Mouse (Mus musculus): Measurements from ENCODE around the gene Myo1c. TPM values are rescaled to one million over a fixed set of nuclear protein-coding genes. Genes with fewer than 3 reads are reported as not detected.
A peak's percentile ranks its signal among the peaks of the same experiment; 100 is the strongest.

The Myo1c gene
- total RNA-seq (2022): 10 to 100 TPM; 84.0 to 98.9 (median 92.7) TPM

DNA sequence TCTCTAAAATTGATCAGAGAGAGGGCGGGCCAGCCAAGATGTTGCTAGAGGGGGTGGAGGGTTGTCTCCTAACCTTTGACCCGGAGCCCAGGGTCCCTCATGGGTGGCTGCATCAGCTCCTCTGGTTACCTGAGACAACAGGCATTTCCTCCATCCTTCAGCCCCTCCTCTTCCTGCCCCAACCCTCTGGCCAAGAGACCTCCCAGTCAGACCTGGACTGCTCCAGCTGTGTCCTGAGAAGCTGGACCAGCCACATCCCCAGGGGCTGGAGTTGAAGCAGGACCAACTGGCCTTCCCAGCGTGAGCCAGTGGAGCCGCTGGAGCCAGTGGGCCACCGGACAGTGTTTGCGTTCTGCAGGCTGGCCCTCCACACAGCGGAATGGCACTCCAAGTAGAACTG, at the start of gene Myo1c:
TSS of gene Myo1c (plus strand) at position 194 of the 400 bp plus-strand sequence.
- peak; percentile 81 for DNase-seq (ENCODE audit: low spot score)

DNA sequence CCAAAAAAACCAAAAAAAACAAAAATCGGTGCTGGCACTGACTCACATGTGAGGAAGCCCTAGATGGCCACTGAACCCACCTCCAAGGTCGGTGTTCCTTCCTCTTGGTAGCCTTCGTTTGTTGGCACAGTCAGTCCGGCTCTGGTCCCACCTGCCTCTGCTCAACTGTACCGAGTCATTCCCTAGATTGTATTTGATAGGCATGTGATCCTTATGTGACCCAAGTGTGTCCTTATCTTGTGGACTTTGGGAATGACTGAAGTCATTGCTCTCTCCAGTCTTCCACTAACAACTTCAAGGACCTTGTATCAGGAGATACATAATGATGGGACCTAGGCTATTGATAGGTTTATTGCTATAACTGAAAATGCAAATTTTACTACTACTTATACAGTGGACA, 45.5 kb upstream of the Myo1c start:
- DNase-seq (ENCODE audit: low spot score): no peak

DNA sequence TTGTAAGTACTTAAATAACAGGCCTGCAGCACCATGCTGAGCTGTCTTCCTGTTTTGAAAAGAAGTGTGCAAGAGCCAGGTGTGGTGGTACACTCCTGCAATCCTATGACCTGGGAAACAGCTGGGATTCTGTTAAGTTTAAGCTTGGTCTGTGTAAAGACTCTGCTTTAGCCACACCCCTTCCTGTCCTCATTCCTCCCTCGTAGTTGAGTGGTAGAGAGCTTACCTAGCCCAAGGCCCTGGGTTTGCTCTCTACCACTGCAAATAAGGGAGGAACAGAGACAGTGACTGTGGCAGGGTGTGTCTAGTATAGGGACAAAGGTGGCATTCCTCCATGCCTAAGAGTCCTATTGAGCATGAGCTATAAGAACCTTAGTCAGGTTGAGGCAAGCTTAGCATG, 45.0 kb upstream of the Myo1c start:
- DNase-seq (ENCODE audit: low spot score): no peak

DNA sequence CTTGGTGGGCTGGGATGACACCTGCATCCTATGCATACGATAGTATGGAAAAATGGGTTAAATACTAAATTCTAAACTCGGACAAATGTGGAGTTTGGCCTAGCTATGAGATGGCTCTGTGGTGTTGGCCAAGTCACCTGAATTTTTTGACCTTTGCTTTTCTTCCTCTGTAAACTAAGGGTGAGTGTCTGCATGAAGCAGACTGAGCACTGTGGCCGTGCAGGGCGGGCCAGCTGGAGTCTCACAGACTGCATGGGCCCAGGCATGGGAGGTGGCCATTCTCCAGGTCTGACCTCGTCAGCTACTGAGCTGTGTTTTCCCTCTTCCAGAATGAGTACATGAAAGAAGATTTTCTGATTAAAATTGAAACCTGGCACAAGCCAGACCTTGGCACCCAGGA, 41.5 kb upstream of the Myo1c start:
- DNase-seq (ENCODE audit: low spot score): no peak

DNA sequence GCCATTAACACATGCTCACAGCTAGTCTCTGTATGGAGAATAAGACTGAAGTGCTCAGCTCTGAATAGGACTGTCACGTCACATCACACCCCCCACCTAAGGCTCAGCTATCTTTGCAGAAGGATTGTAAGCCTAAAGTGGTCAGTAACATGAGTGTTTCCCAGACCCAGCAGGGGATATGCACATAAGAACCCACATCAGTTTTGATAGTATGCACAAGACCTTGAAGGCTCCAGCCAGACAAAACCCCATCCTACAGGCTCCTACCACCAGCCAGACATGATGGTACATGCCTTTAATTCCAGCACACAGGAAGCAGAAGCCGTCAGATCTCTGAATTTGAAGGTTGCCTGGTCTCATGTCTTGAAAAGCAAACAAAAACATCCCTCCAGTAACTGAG, 40.3 kb upstream of the Myo1c start:
- no peak for DNase-seq (ENCODE audit: low spot score)

DNA sequence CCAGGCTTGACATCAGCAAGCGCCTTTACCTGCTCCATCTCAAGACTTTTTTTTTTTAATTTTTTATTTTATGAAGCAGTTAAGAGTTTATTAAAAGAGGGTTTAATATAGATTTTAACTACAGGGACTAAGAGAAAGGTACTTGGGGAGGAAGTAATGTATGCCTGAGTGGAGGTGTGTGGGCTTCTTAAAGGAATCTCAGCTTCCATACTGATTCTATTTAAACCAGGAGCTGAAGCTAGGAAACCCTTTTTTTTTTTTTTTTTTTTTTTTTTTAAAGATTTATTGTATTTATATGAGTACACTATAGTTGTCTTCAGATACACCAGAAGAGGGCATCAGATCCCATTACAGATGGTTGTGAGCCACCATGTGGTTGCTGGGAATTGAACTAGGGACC, 35.5 kb upstream of the Myo1c start:
- DNase-seq (ENCODE audit: low spot score): no peak

DNA sequence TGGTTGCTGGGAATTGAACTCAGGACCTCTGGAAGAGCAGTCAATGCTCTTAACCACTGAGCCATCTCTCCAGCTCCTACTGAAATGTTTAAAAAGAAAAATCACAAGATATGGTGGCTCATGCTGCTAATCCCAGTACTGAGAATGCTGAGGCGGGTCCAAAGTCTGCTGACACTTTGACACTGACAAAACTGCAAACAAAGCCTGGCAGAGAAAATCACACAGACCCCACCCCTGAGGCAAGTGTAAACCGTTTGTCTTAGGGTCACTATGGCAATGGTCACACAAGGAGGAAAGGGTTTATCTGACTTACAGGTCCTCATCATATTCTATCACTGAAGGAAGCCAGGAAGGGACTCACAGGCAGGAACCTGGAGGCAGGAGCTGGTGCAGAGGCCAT, 34.7 kb upstream of the Myo1c start:
- DNase-seq (ENCODE audit: low spot score): no peak

DNA sequence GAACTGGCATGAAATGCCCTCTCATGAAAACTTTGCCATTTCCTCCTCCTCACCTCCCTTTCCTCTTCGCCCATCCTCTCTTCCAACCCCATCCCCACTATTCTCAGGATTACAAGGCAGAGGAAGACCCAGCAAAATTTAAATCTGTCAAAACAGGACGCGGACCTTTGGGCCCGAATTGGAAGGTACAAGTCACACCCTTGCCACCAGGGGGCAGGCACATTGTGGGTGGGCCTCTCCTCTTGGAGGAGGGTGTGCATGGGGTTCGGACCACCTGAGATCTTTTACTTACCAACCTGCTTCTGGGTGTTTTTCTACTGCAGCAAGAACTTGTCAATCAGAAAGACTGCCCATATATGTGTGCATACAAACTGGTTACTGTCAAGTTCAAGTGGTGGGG, 31.2 kb upstream of the Myo1c start:
- DNase-seq (ENCODE audit: low spot score): no peak

DNA sequence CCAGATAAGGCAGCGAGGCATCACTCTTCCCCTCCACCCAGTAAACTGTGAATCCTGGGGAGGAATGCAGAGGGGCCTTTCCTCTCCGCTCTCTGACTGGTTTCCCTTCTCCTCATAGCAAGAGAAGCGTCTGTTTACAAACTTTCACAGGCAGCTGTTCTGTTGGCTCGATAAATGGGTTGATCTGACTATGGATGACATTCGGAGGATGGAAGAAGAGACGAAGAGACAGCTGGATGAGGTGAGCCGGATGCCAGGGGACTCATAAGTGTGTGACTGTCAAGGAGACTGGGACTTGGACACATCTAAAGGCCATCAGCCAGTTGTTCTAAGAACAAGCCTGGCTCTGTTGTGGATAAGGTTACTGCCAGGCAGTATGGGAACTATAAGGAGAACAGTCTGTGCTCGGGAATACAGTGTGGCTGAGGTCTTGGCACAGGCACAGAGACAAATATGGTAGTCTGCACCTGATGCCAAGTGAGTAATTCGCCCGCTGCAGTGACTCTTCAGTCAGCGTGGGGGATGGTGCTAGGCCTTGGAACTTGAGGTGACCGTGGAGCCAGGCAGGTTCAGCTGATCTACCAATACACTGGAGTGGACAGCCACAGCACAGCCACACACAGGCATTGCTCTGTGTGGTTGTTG, 30.0 kb upstream of the Myo1c start:
- DNase-seq (ENCODE audit: low spot score): peak; percentile 67

DNA sequence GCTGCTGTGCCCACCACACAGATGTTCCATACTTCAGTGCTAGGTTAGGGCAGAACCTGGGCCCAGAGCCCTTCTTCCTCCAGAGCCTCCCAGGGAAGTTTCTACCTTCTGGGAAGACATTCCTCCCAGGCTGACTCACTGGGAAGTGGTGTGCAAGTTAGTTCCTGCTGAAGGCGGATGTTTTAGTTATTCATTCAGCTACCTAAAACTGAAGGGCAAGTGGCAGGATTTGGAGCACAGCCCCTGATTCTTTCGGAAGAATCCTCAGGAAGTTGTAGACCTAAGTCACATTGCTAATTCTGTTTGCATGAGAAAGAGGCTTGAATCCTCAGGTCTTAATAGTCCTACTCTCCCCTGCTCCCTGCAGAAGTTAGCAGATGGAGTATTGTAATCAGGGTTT, 28.9 kb upstream of the Myo1c start:
- no peak for DNase-seq (ENCODE audit: low spot score)

DNA sequence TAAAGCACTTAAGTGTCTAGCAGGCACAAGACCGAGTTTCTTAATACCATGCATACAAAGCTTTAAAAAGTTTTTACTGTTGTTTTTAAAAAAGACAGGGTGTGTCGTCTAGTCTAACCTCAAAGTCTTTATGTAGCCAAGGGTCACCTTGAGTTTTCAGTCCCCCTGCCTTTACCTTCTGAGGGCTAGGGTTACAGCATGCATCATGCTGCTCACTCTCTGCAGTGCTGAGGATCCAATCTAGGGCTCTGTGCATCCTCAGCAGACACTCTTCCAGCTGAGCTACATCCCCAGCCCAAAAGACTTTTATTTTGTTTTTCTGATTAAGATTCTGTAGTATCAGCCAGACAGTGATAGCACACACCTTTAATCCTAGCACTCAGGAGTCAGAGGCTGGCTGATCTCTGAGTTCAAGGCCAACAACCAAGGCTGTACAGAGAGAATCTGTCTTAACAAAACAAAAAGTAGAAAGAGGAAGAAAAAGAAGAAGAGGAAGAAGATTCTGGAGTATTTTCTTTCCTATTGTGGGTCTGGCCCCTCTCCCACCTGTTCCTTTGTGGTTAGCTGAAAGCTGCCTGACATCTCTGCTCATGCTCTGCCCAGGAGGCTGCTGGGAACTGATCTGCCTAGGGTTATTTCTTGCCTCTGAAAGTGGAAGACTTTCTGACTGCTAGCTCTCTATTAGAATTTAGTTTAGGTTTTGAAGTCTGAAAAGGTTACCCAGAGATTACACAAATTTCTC, 27.5 kb upstream of the Myo1c start:
- no peak for DNase-seq (ENCODE audit: low spot score)

DNA sequence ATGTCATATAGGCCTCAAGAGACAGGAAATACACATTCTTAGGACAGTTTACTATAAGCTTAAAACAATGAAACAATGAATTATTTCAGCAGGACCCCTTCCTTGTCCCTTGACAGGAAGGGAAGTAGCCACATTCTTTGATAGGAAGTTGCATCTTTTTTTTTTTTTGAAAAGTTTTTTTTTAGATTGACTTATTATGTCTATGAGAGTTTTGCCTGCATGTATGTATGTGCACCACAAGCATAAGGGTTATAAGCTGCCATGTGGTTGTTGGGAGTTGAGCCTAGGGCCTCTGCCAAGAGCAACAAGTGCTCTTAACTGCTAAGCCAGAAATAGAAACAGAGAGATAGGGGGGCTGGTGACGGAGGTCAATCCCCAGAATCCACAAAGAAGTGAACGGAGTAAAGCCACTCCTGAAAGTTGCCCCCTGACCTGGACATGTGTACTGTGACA, 26.2 kb upstream of the Myo1c start:
- DNase-seq (ENCODE audit: low spot score): peak; percentile 48

DNA sequence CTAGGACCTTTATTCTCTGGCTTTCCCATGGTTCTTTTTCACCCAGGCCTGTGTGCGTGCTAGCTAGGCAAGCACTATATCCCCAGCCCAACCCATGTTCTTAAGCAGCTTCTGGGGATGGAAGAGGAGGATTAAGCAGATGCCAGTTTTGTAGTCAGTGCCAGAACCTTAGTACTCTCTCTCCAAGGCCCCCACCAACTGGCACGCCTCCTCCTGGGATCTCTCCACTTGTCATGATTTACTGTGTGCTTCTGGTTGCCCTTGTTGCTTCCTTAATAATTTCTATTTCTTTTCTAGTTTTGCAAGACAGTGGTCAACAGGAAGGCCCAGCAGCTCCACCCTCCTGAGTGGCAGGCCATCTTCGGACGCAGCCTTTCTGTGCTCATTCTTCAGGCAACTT, 24.5 kb upstream of the Myo1c start:
- no peak for DNase-seq (ENCODE audit: low spot score)

DNA sequence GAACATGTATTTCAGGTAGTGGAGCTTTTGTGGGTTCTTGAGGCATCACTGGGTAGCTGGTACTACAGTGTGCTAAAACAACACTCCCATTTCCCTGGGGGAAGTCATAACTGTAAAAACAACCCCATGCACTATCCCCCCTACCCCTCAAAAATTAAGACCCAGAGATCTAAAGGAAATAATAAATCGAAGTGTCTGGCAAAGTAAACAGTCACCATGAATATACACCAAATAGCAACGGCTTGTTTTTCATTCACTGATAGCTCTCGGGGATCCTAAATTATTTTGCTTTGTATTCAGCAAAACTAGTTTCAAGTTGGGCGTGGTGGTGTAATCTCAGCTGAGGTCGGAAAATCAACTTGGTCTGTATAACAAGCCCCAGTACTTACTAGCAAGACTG, 20.2 kb upstream of the Myo1c start:
- no peak for DNase-seq (ENCODE audit: low spot score)

DNA sequence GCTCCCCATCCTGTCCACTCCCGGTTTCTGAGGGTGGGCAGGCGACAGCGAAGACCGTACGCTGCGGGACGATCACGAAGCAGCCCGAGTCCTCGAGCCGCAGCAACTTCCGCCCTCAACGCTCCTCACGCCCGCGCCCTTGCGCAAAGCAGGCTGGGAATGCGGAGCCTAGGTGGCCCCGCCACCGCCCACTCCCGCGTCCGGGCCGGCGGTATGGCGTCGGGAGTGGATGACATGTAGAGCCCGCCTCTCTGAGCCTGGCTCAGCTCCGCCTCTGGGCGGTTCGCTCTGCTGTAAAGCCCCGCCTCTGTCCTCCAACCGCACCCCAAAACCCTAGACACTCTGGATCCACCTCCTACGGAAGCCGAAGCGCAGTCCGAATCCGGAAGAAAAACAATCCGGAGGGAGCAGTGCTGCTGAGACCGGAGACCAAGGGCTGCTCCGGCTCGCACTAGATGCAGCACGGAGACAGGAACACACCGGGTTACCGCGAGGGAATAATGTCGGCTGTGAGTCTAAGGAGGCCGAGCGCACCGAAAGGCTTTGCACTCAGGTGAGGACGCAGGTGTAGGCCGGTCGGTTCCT, 19.6 kb upstream of the Myo1c start, which contains the start of gene Inpp5k:
TSS of gene Inpp5k (plus strand) at position 344 of the 585 bp plus-strand sequence.
- DNase-seq (ENCODE audit: low spot score): peak; percentile 99

DNA sequence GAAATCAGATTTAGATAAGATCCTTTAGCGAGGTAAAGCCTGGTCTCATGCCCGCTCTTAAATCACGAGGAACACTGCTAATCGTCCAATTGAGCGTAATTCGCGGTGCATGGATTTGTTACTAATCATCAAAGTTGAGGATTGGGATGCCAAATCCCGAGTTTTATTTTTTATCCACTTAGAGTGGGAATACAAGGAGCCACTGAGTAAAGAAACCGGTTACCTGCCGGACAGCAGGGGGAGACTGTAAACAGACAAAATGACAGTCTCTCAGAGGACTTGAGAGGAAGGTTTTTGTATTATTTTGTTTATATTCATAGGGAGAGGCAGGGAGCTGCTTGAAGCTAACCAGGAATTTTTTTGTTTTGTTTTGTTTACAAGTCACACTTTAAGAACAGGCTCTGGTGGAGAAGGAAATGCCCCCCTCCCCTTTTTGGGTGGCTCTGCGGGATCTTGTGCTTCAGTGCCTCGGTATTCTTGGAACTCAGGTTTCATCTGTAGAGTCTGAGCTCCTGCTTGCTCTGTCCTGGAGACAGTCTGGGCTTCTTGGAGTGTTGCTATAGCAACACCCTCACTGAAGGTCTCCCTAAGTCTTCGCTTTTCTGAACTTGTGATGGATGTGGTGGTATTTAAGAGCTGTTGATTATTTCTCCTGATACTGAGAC, 18.6 kb upstream of the Myo1c start:
- DNase-seq (ENCODE audit: low spot score): no peak

DNA sequence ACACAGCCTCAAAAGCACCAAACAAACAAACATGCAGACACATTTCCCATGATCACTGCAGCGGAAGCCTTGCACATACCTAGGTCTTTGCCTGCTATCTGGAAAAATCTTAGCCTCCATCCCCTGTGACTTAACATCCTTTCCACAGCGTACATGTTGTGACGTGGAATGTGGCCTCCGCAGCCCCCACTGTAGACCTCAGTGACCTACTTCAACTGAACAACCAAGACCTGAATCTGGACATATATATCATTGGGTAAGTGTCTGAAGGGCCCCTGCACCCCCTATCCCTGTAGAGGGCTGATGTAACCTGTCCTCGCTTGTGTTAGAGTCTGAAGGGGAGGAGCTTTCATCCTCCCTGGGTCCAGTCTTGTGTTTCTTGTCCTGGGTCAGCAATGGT, 17.4 kb upstream of the Myo1c start:
- DNase-seq (ENCODE audit: low spot score): no peak

DNA sequence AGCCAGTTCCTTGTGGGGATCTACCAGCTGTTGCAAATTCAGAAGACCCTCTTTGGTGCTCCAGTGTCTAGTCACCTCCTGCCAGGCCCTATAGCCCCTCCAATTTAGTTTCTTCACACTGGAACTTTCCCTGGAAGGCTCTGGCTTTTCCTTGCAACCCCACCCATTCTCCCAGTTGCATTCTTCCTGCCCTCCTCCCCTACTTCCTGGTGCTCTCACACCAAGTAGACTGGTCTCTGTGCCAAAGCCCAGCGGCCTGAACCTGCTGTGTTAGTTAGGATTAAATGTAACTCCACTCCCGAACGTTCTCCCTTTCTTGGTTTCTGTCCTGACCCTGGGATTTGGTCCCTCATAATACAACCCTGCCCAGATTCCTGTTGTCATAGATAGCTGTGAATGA, 15.5 kb upstream of the Myo1c start:
- DNase-seq (ENCODE audit: low spot score): no peak

DNA sequence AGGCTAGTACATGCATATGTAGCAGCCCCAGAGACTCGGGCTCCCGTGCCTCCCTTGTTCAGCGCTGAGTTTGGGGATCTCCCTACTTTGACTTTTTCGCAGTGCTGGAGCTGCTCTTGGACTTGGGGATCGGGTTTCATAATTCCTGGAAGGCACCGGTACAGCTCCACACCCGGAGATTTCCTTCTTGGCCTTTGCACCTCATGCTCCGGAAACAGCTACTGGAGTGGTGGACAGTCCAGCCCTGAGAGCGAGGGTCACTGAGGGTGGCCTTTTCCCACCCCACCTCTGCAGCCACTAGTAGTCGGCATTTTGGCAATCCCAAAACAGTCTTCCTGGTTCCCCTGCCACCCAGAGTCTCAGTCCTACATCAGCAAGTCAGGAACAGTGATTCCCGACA, 15.0 kb upstream of the Myo1c start:
- peak; percentile 60 for DNase-seq (ENCODE audit: low spot score)

DNA sequence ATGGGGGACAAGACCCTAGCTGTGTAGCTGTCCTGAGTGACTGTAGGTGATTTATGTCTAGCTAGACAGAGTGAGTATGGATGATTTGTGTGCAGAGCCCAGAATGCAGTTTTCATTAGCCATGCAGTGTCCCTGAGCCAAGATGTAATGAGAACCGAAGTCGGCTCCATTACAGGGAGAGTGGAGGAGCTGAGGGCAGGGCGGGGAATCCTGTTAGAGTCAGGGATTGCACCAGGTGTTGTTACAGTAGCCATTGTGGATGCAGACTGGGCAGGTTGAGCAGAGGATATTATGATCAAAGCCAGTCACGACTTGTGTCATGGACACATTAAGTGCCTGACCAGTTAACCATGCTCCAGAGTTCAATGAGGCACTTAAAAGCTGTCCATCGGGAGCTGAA, 7.0 kb upstream of the Myo1c start:
- no peak for DNase-seq (ENCODE audit: low spot score)

DNA sequence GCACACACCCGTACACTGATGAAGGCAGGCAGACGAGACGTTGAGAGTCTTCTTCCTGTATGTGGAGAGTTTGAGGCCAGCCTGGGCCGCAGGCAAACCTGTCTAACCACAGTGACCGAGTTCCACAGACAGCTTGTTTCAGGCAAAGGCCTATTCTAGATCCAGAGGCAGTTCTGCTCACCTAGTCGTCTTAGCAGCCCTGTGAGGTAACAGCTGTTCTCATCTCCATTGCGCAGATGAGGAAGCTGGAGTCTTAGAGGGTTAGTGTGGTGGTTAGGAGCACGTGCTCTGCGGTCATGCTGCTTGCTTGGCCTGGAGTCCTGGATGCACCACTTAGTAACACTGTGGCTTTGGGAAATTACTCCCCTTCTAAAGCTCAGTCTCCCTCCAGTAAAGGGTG, 5.6 kb upstream of the Myo1c start:
- no peak for DNase-seq (ENCODE audit: low spot score)

DNA sequence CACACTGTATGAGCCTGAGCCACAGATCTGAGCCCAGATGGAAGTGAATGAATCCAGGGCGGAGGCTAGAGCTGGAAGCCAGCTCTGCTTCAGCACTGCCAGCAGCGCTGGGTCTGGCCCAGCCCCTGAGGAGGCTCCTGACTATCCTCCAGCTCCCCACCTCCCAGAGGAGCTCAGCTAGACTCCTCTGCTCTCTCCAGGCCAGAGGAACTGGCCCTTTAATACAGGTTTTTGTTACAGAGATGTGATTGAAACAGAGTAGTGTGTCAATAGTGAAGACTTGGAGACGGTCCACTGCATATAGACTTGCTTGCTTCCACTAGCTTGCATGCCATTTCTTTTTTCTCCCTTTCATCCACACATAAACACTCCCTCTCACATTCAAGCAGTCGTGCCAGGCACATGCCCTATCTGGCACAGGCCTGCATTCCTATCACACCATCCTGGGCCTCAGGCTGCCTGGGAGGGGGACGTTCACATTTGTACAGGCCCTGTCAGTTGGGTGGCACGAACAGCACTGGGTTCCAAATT, 2.6 kb upstream of the Myo1c start:
- peak; percentile 60 for DNase-seq (ENCODE audit: low spot score)

Measured in heart, adult 8-10 months (tissue).